ENCODE assay signal across 8 mouse cellular contexts in genomic region chr5:139364260-139364910, GRCm38 (mm10). TPM values are rescaled to one million over a fixed set of nuclear protein-coding genes. Genes with fewer than 3 reads are reported as not detected.
A peak's percentile ranks its signal among the peaks of the same experiment; 100 is the strongest.
DNase-seq lines count a peak whose midpoint lies in the region; ATAC-seq lines count a peak whose summit lies in the region.

No protein-coding gene starts in this region.

- H3K9ac ChIP-seq in heart, embryonic 13.5 days = peak overlapping the region; percentile 65
- peak overlapping the region; percentile 35; the same call in 1 of the 2 replicates for H3K9ac ChIP-seq in liver, embryonic 12.5 days

- H3K9me3 ChIP-seq in heart, embryonic 13.5 days = no peaks in the 10 kb centered on the region
- H3K9me3 ChIP-seq in liver, embryonic 12.5 days (replicated peaks) = no peaks in the 10 kb centered on the region

- DNase-seq in A20 (ENCODE audit: low read depth, low spot score) = peak; percentile 71
- DNase-seq in brain, adult 2 months (ENCODE audit: low read depth, low spot score) = peak; percentile 87
- peak; percentile 95 for DNase-seq in kidney, postnatal 10 days
- peak; percentile 93 for DNase-seq in naive thymus-derived CD4-positive, alpha-beta T cell, adult 2 months (ENCODE audit: low read depth)
- peak; percentile 89 for DNase-seq in splenic B cell, adult 2 months (ENCODE audit: low read depth, low spot score)

- no peaks in the 10 kb centered on the region for H3K36me3 ChIP-seq in heart, embryonic 13.5 days
- 0 out of 2 replicates have a peak, but pooled peaks cover 17% of the 10 kb centered on the region for H3K36me3 ChIP-seq in liver, embryonic 12.5 days
- no peaks in the 10 kb centered on the region for H3K36me3 ChIP-seq in splenic B cell, adult 2 months (ENCODE audit: control insufficient read depth, insufficient read depth, low read length, poor library complexity, severe bottlenecking)

- H3K4me1 ChIP-seq in heart, embryonic 13.5 days = peaks cover 13% of the 10 kb centered on the region
- H3K4me1 ChIP-seq in liver, embryonic 12.5 days = peaks cover 55% of the 10 kb centered on the region

- H3K4me3 ChIP-seq in heart, embryonic 13.5 days = no peak overlapping the region
- no peak overlapping the region for H3K4me3 ChIP-seq in liver, embryonic 12.5 days

- H3K4me2 ChIP-seq in heart, embryonic 13.5 days = peak overlapping the region; percentile 23
- peak overlapping the region; percentile 28 for H3K4me2 ChIP-seq in liver, embryonic 12.5 days

- 25% methylated on average over 12 of the region's 12 CpGs for WGBS in heart, embryonic 13.5 days
- 22% methylated on average over 12 of the region's 12 CpGs for WGBS in liver, embryonic 12.5 days (ENCODE audit: insufficient replicate concordance)

- peak overlapping the region; percentile 33; the same call in 1 of the 2 replicates for H3K27ac ChIP-seq in heart, embryonic 13.5 days (replicated peaks)
- H3K27ac ChIP-seq in liver, embryonic 12.5 days = peak overlapping the region; percentile 58

- H3K27me3 ChIP-seq in heart, embryonic 13.5 days (replicated peaks) = no peaks in the 10 kb centered on the region
- H3K27me3 ChIP-seq in liver, embryonic 12.5 days (replicated peaks) = no peaks in the 10 kb centered on the region
- no peaks in the 10 kb centered on the region for H3K27me3 ChIP-seq in splenic B cell, adult 2 months (ENCODE audit: control insufficient read depth, insufficient read depth, low read length, poor library complexity, severe bottlenecking)

- ATAC-seq in erythroblast, adult 5-6 weeks (replicated peaks; ENCODE audit: low FRiP score, poor library complexity, severe bottlenecking) = peak; percentile 82
- 0 out of 2 replicates have a peak, but pooled peaks have one; percentile 7 for ATAC-seq in heart, embryonic 13.5 days (ENCODE audit: extremely low read depth, insufficient number of reproducible peaks, low FRiP score, low TSS enrichment)
- ATAC-seq in liver, embryonic 12.5 days = peak; percentile 53

RNA-seq across cellular contexts. Expression of gene Cyp2w1, which starts 12.0 kb away (rescaled TPM):
- total RNA-seq in erythroblast, adult 5-6 weeks (2015; ENCODE audit: low replicate concordance) = not detected in 2 replicates
- not detected in 2 replicates for total RNA-seq in erythroblast, adult 5-6 weeks (2017; ENCODE audit: low replicate concordance)
- polyA plus RNA-seq in heart, embryonic 13.5 days (2015; fragmentation: Nextera tagmentation; extraction: Ambion mirVana) = not detected in 2 replicates
- polyA plus RNA-seq in liver, embryonic 12.5 days (2016; fragmentation: Nextera tagmentation; extraction: Ambion mirVana) = not detected in 2 replicates

RNA-seq across cellular contexts. Expression of gene Gpr146, which starts 13.1 kb away (rescaled TPM):
- total RNA-seq in erythroblast, adult 5-6 weeks (2015; ENCODE audit: low replicate concordance) = 27.3 and 37.2 TPM in 2 replicates
- total RNA-seq in erythroblast, adult 5-6 weeks (2017; ENCODE audit: low replicate concordance) = 49.4 and 58.3 TPM in 2 replicates
- polyA plus RNA-seq in heart, embryonic 13.5 days (2015; fragmentation: Nextera tagmentation; extraction: Ambion mirVana) = 7.0 and 8.8 TPM in 2 replicates
- 18.3 and 19.3 TPM in 2 replicates for polyA plus RNA-seq in liver, embryonic 12.5 days (2016; fragmentation: Nextera tagmentation; extraction: Ambion mirVana)

RNA-seq across cellular contexts. Expression of gene Cox19, which starts 13.2 kb away (rescaled TPM):
- total RNA-seq in erythroblast, adult 5-6 weeks (2015; ENCODE audit: low replicate concordance) = 4.2 and 6.5 TPM in 2 replicates
- 7.7 and 8.8 TPM in 2 replicates for total RNA-seq in erythroblast, adult 5-6 weeks (2017; ENCODE audit: low replicate concordance)
- polyA plus RNA-seq in heart, embryonic 13.5 days (2015; fragmentation: Nextera tagmentation; extraction: Ambion mirVana) = 68.4 and 75.8 TPM in 2 replicates
- polyA plus RNA-seq in liver, embryonic 12.5 days (2016; fragmentation: Nextera tagmentation; extraction: Ambion mirVana) = 72.3 and 73.8 TPM in 2 replicates

RNA-seq across cellular contexts. Expression of gene Adap1, which starts 39.0 kb away (rescaled TPM):
- total RNA-seq in erythroblast, adult 5-6 weeks (2015; ENCODE audit: low replicate concordance) = 8.3 and 11.9 TPM in 2 replicates
- 5.4 and 9.1 TPM in 2 replicates for total RNA-seq in erythroblast, adult 5-6 weeks (2017; ENCODE audit: low replicate concordance)
- 0.70 and 1.0 TPM in 2 replicates for polyA plus RNA-seq in heart, embryonic 13.5 days (2015; fragmentation: Nextera tagmentation; extraction: Ambion mirVana)
- polyA plus RNA-seq in liver, embryonic 12.5 days (2016; fragmentation: Nextera tagmentation; extraction: Ambion mirVana) = 6.7 and 7.3 TPM in 2 replicates

RNA-seq across cellular contexts. Expression of gene C130050O18Rik, which starts 40.7 kb away (rescaled TPM):
- total RNA-seq in erythroblast, adult 5-6 weeks (2015; ENCODE audit: low replicate concordance) = 1.9 and 2.1 TPM in 2 replicates
- 2.9 and 4.3 TPM in 2 replicates for total RNA-seq in erythroblast, adult 5-6 weeks (2017; ENCODE audit: low replicate concordance)
- polyA plus RNA-seq in heart, embryonic 13.5 days (2015; fragmentation: Nextera tagmentation; extraction: Ambion mirVana) = 0.24 and 0.34 TPM in 2 replicates
- 0.72 and 0.75 TPM in 2 replicates for polyA plus RNA-seq in liver, embryonic 12.5 days (2016; fragmentation: Nextera tagmentation; extraction: Ambion mirVana)

Comparison
In these comparisons a context has a peak if more than half of its experiments do, and no peak if none do; other contexts are left out.
1. ATAC-seq: peak in every context shown above with its lines; median percentile 82 in erythroblast, adult 5-6 weeks; 53 in liver, embryonic 12.5 days; 7 in heart, embryonic 13.5 days.